Mouse (Mus musculus) spleen, postnatal 10 days (tissue): ENCODE measurements around the gene Rnase2b.
"Not testable (repeated sequence)": the region's sequence is repeated elsewhere in the genome, so short reads cannot be mapped to it uniquely, and the experiment has no call there.

Source experiments
- DNase-seq, 2 experiments: peaks; one replicate each; pipeline ENCODE4 v3.0.0; 2021 to 2022; ENCODE audit warnings: low spot score in 2 of 2

The Rnase2b gene

DNA sequence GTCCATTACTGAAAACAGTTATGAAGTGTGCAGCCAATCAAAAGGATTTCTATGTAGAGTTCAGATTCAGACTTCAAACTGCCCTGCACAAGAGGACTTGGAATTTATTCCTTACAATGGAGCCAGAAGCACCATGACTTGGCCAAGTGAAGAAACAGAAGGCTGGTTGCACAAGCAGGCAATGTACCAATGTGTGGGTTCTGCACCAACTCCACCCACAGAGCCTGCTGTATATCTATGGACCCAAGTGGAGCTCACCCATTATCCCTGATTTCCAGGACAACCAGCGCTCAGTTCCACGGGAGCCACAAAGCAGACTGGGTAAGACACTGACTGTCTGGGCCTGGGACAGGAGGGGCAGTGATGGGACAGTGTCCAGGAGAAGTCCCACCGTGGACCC is at the start of gene Rnase2b:
Gene Rnase2b (plus strand): TSS at position 285 of the 400 bp plus-strand sequence.
- DNase-seq = not testable (repeated sequence)

DNA sequence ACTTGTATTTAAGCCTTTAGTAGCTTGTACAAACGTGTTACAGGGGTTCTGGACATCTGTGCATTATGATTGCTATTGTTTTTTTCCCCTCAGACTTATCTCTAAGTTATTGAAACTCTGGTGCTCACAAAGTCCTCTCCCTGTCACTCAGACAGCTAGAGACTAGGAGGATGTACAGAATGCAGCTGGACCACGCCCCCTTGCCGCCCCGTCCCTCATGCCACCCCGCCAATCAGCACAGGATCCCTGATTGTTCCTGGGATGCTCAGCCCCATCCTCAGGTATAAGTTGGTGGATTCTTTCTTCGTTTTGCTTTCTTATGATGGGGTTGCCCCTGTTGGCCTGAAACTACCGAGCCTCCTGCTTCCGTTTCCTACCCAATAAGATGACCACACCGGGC is 48.6 kb upstream of the Rnase2b start:
- no peak for DNase-seq

DNA sequence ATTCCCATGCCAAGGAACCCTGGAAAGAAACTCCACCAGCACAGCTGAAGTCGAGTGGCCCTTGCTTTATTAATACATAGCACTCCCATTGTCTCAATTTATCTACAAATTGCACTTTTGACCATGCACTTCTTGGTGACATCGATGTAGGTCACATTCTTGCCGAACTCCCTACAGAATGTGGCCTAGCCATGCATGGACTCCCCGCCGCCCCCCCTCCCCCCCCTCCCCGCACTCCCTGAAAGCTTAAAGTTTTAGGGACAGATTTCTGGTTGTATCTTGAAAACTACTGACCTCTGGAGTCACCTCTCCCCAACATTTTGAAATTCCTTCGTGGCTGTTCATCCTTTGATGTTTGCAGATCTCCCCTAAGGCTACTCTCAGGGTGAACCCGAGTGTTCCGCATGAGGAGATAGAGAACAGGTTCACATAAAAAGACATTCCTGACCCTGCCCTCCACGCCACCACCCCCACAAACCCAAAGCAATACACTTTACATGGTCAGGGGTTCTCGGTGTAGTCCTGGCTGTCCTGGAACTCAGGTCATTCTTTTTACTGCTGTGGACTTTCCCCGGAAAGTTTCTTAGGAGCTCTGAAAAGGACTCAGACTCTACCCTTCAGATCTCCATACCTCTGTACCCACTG is 48.0 kb upstream of the Rnase2b start, which contains the start of gene Eddm3b:
Gene Eddm3b (plus strand): TSS at position 511 of the 645 bp plus-strand sequence.
- DNase-seq = no peak

DNA sequence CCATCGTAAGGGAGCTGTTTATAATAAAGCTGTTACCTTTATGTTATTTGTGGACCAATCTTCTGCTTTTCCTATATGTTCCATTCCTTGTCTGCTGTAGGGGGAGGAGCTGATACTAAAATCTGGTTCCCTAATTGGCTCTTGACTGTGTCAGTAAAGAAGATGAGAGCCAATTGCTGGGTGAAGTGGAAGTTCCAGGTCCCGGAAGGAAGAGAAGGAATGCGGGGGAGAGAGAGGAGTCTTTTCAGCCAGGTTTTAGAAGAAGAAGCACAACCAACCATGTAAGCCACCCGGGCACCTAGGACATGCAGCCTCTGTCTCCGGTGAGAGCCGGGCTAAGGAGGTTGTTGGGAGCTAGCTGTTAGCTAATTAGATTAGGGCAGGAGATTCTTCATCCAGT is 36.4 kb upstream of the Rnase2b start:
- DNase-seq = no peak

DNA sequence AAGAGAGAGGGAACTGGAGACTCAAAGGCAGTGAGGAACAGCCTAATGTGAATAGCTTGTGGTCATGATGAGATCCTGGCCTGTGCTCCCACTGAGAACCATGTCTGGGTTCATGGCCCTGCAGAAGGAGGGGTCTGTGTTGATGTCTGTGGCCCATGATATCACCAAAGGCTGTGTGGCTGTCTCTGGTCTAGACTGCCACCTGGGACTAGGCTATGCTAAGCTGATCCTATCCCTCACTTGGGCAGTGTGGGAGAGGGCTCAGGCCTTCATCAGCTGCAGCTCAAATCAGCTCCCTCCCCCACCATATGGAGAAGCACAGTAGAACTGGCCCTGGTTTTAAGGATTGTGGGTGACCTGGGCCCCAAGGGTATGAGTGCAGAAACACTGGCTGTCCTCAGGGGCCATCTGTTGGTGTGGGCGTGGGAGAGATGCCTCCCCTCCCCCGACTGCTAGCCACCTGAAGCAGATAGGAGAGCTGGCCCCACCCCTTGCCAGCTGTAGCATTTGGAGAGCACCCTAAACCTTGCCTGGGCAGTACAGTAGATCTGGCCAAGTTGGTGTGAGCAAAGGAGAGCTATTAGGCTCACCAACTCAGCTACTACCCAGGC is 34.3 kb upstream of the Rnase2b start:
- DNase-seq = peak; percentile 67 to 83

- DNase-seq = peak; percentile 56 to 66
Observed at GRCm38 (mm10) chr14:51128775-51129623, 33.1 kb upstream of the Rnase2b start.

- DNase-seq = peak in 1 of 2 experiments; percentile 31
Observed at GRCm38 (mm10) chr14:51129624-51129975, 32.5 kb upstream of the Rnase2b start.

GRCm38 (mm10) chr14:51130315-51130940 is 31.6 kb upstream of the Rnase2b start:
- DNase-seq = peak; percentile 46

DNA sequence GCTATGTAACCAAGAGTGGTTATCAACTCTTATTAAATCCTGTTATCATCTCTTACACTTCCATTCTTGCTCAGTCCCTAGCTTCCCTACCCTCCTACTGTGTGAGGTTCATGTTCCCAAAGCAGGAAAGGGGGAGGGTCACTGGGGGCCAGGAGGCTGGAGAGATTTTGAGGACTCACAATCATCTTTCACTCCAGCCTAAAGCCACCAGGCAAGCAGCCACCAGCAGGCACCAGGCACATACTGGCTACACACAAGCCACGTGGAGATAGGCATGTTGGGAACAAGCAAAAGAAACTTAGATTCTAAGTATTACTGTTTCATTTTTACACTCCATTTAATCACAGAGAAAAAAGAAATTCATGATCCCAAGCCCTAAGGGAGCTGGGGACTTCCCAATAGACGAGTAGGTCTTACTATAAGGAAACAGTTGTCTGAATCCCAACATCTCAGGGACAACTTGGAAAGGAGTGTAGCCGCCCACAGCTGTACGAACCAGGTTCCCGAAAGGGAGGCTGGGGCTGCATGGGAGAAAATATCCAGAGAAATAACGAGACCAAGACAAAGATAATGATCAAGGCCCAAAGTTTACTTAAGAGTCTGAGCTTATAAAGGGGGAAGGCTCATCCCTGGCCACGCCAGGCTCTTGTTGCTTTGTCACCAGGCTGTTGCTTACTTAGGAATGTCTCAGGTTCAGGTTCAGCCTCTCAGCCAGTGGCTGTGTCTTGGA is 30.8 kb upstream of the Rnase2b start:
- DNase-seq = peak; percentile 36 to 45

DNA sequence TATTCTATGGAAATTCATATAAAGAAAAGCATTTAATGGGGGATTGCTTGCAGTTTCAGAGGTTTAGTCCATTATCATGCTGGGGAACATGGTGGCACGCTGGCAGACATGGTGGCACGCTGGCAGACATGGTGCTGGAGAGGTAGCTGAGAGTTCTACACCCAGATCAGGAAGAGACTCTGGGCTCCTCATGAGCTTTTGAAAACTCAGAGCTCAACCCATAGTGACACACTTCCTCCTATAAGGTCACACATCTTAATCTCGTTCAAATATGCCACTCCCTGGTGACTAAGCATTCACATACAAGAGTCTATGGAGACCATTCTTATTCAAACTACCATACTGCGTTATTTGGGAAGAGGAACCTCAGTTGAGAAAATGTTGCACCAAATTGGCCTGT is 29.7 kb upstream of the Rnase2b start:
- no peak for DNase-seq

DNA sequence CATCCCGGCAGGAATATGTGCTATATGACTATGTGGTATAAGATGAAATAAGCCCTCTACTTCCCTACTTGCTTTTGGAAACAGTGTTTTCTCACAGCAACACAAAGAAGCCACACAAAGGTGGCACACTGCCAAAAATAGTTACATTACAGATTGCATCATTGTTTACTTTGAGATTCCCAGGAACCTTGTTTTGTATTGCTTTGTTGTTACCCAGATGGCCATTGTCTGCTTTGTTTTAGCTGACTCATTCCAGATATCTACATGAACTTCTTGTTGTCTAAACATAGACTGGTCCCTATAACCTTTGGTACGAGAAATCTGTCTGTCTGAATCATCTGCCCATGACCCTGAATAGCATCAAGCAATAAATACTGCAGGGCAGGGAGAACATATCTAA is 21.7 kb upstream of the Rnase2b start:
- no peak for DNase-seq

DNA sequence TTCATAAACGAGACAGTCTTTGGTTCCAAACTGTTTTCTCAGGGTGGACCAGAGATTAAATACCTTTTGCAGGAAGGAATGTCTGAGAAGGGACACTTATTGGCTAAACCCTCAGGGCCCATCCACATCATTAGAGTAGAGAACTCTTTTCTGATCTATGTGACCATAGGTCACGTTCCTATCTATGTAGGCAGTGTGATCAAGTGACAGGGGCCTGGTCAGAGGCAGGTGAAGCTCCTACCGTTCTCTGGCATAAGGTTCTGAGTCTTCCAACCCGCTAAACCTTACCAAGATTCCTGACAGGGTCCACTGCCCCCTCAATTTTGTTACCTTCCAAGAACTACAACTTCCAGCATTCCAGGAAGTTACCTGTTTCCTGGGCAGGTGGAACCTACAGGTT is 19.9 kb upstream of the Rnase2b start:
- DNase-seq = no peak

- DNase-seq = no peak
Observed at GRCm38 (mm10) chr14:51142568-51142967, 19.5 kb upstream of the Rnase2b start.

DNA sequence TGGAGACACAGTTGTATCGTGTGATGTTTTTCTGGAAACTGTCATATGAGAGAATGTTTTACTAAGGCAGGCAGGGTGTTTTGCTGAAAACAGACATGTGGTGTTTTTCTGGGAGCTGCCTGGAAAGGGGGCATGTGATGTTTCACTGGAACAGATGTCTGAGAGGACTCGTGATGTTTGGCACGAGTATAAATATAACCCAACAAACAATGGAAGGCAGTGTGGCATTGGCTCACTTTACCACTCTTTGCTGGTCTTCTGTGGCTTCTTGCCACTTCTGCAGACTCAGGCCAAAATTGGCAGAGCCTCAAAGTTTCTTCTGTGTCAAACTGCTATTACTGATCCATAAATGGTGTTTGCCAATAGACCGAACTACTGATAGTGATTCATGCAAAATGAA is 18.8 kb upstream of the Rnase2b start:
- no peak for DNase-seq

GRCm38 (mm10) chr14:51143937-51144336 is 18.1 kb upstream of the Rnase2b start:
- DNase-seq = peak in 1 of 2 experiments; percentile 33

GRCm38 (mm10) chr14:51144451-51144850 is 17.6 kb upstream of the Rnase2b start:
- no peak for DNase-seq

DNA sequence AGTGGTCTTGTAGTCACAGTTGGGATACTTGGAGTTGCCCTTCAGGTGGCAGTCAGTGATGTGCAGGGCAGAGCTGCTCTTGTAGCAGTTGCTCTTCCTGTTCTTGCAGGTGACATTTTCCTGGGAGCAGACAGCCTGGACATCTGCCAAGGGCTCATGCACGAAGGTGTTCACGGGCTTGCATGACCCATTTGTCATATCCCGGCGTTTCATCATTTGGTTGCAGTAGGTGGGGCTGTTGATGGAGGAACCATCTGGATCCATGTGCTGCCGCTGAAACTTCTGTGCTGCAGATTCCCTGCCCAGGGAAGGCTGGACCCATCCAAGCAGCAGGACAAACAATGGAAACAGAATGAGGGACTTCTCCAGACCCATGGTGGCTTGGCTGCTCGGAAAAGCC is 16.5 kb upstream of the Rnase2b start:
- no peak for DNase-seq

DNA sequence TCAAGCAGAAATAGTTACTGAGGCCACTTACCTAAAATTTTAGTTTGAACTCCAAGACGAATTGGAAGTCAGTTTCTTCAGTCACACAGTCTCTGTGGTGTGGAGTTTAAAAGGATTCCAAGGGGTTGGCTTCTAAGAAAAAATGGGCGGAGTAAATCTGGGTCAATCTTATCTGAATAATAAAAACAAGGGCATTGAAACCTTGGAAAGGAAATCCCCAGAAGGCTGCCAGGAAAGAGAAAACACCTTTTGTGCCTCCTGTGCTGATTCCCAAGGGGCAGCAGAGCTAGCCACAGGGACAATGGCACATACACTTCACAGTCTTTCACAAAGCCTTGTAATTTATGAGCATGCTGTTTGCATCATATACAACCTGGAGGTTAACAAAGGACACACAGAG is 15.4 kb upstream of the Rnase2b start, which contains the start of gene Rnase1:
Gene Rnase1 (minus strand): TSS at position 101 of the 400 bp plus-strand sequence.
- no peak for DNase-seq

DNA sequence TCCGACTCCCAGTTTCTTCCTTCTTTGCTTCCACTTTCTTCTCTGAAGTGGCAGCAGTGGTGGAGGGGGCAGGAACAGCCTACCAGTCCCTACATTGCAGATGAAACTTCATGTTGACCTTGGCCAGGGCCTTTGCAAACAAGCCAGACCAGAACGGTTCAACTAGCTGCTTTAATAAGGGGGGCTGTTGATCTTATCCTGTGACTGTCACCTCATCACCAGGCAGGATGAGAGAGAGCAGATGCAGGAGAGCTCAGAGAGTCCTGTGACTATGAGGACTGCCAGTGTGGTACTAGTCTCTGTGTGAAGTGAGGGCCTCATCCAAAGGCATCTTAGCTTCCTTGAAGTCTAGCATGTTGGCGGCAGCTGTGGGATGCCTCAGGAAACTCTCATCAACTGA is 14.1 kb upstream of the Rnase2b start:
- no peak for DNase-seq

DNA sequence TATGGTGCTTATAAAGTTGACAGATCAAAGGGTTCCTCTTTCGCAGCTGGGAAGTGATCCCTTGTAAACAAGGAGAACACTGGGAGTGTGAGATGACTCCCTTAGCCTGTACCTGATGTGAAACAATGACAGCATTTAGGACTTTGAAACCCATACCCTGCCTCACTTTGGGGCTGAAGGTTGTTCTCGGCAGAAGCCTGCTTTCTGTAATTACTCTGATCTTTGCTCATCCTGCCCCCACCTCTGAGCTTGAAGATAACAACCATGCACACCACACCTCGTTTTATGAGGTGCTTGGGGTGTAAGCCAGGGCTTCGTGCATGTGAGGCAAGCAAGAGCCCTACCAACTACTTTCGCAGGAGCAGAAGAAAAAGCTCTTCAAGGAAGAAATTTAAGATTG is 12.9 kb upstream of the Rnase2b start:
- DNase-seq = no peak

DNA sequence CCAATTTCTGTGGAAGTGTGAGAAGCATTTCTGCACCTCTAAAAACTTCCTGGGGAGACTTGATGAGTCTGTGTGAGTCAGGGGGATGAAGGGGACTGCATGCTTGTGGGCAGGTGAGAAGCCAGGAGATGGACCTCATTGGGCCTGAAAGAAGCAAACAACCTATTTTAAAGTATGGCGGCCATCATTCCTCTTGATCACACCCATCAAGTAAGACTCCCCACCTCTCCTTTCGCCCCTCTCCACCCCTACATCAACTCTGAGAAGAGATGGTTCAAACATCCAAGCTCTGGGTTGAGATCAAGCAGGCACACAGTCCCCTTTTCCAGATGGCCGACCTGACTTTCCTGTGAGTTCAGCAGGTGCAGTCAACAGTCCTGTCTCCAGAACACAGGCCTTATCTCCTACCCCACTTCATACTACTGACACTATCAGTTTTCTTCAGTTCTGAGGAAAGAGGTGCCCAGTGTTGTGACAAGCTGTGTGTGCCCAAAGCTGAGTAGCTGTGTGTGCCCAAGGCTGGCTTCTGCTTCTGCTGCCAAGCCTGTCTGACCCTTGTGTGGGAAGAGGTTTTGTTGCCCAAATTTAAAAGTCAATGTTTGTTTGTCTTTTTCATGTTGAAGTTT is 11.7 kb upstream of the Rnase2b start:
- DNase-seq = no peak
